Mouse (Mus musculus) adrenal gland, adult 10 weeks (tissue): ENCODE results near the gene Iqca. TPM values are rescaled to one million over a fixed set of nuclear protein-coding genes. Genes with fewer than 3 reads are reported as not detected.

Experiments used
- polyA plus RNA-seq: library from polyadenylated mRNA; stranded (reverse); fragments of 350-450 nt; fragmentation: Illumina TruSeq; extraction: RNeasy Lipid Tissue Mini Kit (QIAGEN cat#74804); gene quantifications from one replicate; pipeline ENCODE4 v1.2.3, GENCODE M21; 2014; ENCODE audit warnings: low read depth, low replicate concordance

Gene Iqca
- not detected for polyA plus RNA-seq

DNA sequence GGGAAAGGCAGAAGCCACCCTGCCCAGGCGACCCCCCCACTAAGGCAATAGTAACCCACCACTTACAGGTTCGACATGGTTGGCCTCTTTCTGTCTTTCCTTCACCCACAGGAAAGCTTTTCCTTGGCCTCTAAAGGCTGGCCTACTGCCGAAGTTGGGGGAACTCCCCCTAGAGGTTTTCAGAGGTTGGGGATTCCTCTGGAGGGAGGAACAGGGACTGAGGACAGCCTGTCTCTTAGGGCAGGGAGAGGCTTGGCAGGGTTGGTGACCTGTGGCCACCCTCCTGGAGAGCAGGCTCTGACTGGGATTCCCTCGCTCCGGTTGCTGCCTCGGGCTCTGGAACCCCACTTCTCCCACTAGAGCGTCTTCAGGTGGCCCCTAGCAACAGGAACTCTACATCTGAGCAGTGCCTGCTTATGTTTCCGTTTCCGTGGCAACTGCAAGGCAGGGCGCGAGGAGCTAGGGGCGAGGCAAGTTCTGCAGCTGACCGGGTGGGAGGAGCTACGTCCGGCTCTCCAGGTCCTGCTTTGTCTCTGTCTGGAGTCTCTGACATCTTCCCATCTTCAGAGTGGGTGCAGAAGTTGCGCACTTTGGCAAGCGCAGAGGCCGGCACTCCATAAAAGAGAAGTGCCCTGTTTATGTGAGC lies at the start of gene Iqca:
TSS of gene Iqca (minus strand) at position 303 of the 646 bp plus-strand sequence.

GRCm38 (mm10) chr1:90014446-90014845 lies 138.8 kb downstream of the Iqca start, which contains the start of gene Asb18:
Gene Asb18 (minus strand): TSS chr1:90014666.

Other genes starting within 250 kb of the Iqca start
- not detected for gene Gbx2, start 222.2 kb downstream of the Iqca start, polyA plus RNA-seq
- gene Asb18, start 138.7 kb downstream of the Iqca start, polyA plus RNA-seq = 0.12 TPM
- gene Ackr3, start 50.6 kb upstream of the Iqca start, polyA plus RNA-seq = 49.5 TPM